Mouse (Mus musculus): ENCODE measurements around the gene Mrpl51. TPM values are rescaled to one million over a fixed set of nuclear protein-coding genes. Genes with fewer than 3 reads are reported as not detected.

The Mrpl51 gene
- polyA plus RNA-seq (2015; fragmentation: Nextera tagmentation; extraction: Ambion mirVana) = 193 and 202 TPM in 2 replicates

DNA sequence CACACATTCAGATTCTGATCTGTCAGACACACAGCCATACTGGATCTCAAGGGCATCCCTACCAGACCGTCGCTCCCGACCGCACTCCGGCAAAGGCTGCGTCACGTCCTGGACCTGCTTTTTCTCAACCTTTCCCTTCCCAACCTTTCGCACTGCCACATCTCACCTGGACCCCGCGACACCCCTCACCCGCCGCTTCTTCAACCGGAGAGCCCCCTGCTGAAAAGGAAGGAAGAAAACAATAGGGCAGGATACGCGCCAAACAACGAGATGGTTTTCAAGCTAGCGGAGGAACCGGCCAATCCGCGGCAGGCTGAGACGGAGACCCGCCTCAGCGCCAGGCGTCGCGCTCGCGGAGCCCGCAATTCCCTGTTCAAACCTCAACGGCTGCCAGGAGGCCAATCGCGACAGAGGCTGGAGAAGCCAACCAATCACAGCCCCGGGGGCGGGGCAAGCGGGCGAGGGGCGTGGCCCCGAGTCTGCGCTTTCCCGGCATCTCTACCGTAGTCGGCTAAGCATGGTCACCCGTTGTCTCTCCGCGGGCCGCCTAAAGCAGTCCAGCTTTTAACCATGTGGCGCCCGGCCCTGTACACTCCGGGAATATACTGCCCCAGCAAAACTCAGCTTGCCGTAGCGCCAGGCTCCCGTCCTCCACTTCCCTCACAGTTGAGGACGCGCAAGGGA lies at the start of gene Mrpl51, which contains the start of gene Ncapd2:
Gene Mrpl51 (plus strand): TSS at position 470 of the 684 bp plus-strand sequence.
Gene Ncapd2 (minus strand): TSS at position 370 of the 684 bp plus-strand sequence.
- peak; percentile 97 for ATAC-seq
- H3K4me1 ChIP-seq = peaks cover 28% of the 10 kb centered on the region
- H3K9me3 ChIP-seq (replicated peaks) = no peaks in the 10 kb centered on the region
- peak within 1 kb of the TSS; percentile 99 for H3K27ac ChIP-seq
- H3K4me2 ChIP-seq = peak within 1 kb of the TSS; percentile 92
- H3K27me3 ChIP-seq = no peaks in the 10 kb centered on the region
- H3K36me3 ChIP-seq (ENCODE audit: poor library complexity, severe bottlenecking) = peaks cover 57% of the 10 kb centered on the region
- peak within 1 kb of the TSS; percentile 71 for H3K4me3 ChIP-seq
- H3K9ac ChIP-seq = peak within 1 kb of the TSS; percentile 84
- under 1% methylated on average over 54 of the region's 54 CpGs for WGBS

DNA sequence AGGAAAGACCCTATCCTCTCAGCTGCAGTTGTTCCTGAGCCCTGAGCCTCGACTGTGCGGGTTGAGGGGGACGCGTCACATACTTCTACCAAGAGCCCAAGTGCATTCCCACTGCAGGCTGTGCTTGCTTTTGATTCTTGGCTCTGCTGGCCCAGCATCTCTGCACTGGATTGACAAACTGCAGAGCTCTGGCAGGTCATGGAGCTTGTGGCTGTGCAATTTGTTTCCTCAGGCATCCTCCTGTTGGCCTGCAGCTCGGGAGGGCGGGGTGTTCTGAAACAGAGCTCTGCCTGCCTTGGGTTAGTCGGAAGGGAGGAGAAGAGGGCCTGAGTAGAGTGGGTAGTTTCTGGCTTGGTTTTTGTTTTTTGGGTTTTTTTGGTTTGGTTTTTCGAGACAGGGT lies 49.2 kb upstream of the Mrpl51 start:
- H3K9me3 ChIP-seq (replicated peaks) = no peaks in the 10 kb centered on the region
- H3K9ac ChIP-seq = no peak overlapping the region
- 93% methylated on average over 8 of the region's 8 CpGs for WGBS
- no peak overlapping the region for H3K4me2 ChIP-seq
- H3K4me1 ChIP-seq = peaks cover 25% of the 10 kb centered on the region
- no peaks in the 10 kb centered on the region for H3K27me3 ChIP-seq
- ATAC-seq = no peak
- no peak overlapping the region for H3K27ac ChIP-seq
- H3K36me3 ChIP-seq (ENCODE audit: poor library complexity, severe bottlenecking) = peaks cover 68% of the 10 kb centered on the region
- H3K4me3 ChIP-seq = no peak overlapping the region

DNA sequence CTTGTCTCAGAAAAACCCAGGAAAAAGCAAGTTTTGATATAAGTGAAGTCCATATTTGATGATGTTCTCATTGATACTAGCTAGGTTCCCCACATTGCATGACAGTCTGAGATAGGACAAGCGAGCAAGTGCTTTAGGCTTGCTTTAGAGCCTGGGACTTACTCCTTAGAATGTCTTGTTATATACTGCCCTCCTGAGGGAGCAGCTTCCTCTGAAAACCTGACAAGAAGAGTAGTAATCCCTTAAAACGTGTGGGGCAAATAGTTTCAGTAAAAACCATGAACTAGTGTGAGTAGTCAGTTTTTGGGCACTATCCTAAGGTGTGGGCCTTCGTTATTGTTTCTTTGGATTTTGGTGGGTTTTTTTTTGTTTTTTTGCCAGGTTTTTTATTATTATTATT lies 48.5 kb upstream of the Mrpl51 start:
- Histone ChIP-seq H3K27ac (no peak overlapping the region), H3K9ac (no peak overlapping the region), H3K4me2 (no peak overlapping the region), H3K27me3 (no peaks in the 10 kb centered on the region), H3K9me3 (replicated peaks) (no peaks in the 10 kb centered on the region), H3K36me3 (ENCODE audit: poor library complexity, severe bottlenecking) (peaks cover 63% of the 10 kb centered on the region), H3K4me3 (no peak overlapping the region), H3K4me1 (peaks cover 32% of the 10 kb centered on the region)
- ATAC-seq = no peak
- 81% methylated on average over 3 of the region's 3 CpGs for WGBS

DNA sequence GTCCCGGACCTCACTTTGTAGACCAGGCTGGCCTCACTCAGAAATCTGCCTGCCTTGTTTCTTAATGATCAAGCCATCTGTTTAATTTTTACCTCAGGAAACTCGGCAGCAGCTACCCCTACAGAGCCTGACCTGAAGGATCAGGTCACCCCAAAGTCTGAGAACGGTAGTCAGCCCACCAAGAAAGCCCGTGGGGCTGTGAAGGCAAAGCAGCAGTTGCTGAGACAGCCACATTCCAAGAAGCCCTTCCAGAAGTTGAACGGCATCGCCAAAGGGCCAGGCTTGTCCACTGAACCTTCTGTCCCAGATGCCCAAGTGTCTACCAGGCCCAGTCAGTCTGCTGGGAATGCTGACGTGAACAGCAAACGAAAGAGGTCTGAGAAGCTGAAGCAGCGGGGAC lies 47.7 kb upstream of the Mrpl51 start:
- no peak for ATAC-seq
- H3K9me3 ChIP-seq (replicated peaks) = no peaks in the 10 kb centered on the region
- H3K4me1 ChIP-seq = peaks cover 40% of the 10 kb centered on the region
- no peaks in the 10 kb centered on the region for H3K27me3 ChIP-seq
- H3K36me3 ChIP-seq (ENCODE audit: poor library complexity, severe bottlenecking) = peaks cover 63% of the 10 kb centered on the region
- no peak overlapping the region for H3K4me2 ChIP-seq
- 86% methylated on average over 9 of the region's 9 CpGs for WGBS
- no peak overlapping the region for H3K9ac ChIP-seq
- H3K4me3 ChIP-seq = no peak overlapping the region
- no peak overlapping the region for H3K27ac ChIP-seq

DNA sequence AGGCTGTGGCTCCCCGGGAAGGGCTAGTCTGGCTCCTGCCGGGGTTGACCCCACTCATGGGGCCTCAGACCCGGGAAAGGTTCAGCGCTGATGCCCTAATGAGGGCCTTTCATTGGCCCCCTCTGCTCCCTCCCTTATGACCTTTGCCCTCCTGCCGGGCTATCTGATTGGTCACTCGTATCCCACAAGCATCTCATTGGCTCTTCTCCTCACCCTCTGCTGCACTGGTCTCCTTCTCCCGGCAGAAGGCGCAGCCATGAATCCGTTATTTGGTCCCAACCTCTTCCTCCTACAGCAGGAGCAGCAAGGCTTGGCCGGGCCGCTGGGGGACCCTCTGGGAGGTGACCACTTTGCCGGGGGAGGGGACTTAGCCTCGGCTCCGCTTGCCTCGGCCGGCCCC lies 46.6 kb upstream of the Mrpl51 start, which contains the start of gene Iffo1:
Gene Iffo1 (plus strand): TSS at position 241 of the 400 bp plus-strand sequence.
- Histone ChIP-seq H3K9me3 (replicated peaks) (no peaks in the 10 kb centered on the region), H3K36me3 (ENCODE audit: poor library complexity, severe bottlenecking) (peaks cover 59% of the 10 kb centered on the region), H3K4me2 (peak within 1 kb of the TSS; percentile 95), H3K9ac (peak within 1 kb of the TSS; percentile 97), H3K4me3 (peak within 1 kb of the TSS; percentile 82), H3K27me3 (no peaks in the 10 kb centered on the region), H3K27ac (peak within 1 kb of the TSS; percentile 88), H3K4me1 (peaks cover 46% of the 10 kb centered on the region)
- WGBS = under 1% methylated on average over 16 of the region's 16 CpGs
- peak; percentile 97 for ATAC-seq

DNA sequence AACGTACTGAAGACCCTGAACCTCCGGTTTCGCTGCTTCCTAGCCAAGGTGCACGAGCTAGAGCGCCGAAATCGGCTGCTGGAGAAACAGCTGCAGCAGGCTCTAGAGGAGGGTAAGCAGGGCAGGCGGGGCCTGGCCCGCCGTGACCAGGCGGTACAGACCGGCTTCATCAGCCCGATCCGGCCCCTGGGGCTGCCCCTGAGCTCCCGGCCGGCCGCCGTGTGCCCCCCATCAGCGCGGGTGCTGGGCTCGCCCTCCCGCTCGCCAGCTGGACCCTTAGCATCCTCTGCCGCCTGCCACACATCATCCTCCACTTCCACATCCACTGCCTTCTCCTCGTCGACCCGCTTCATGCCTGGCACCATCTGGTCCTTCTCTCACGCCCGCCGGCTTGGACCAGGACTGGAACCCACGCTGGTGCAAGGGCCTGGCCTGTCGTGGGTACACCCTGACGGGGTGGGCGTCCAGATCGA lies 46.1 kb upstream of the Mrpl51 start:
- Histone ChIP-seq H3K27ac (peak overlapping the region; percentile 88), H3K36me3 (ENCODE audit: poor library complexity, severe bottlenecking) (peaks cover 54% of the 10 kb centered on the region), H3K9me3 (replicated peaks) (no peaks in the 10 kb centered on the region), H3K4me2 (peak overlapping the region; percentile 95), H3K9ac (peak overlapping the region; percentile 97), H3K4me3 (peak overlapping the region; percentile 82), H3K27me3 (no peaks in the 10 kb centered on the region), H3K4me1 (peaks cover 46% of the 10 kb centered on the region)
- no peak; the same call in 1 of the 2 replicates for ATAC-seq
- WGBS = under 1% methylated on average over 35 of the region's 35 CpGs

DNA sequence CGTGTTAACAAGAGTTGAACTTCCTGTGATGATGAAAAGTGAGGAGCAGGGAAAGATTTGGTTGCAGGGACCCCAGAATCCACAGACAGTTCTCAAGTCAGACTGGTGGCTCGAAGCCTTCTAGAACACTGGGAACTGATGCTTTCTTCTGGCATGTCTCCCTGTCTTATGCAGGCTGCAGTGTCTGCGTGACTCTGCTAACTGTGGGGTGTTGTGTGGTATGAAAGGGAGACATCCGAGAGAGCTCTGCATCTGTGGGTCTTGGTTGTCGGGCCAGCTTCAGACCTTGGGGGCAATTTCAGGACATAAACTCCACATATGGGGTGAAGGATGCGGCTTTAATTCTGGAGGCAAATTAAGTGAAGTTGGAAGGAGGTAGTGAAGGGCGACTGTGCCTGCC lies 45.5 kb upstream of the Mrpl51 start:
- Histone ChIP-seq H3K9ac (peak overlapping the region; percentile 97), H3K4me2 (peak overlapping the region; percentile 95), H3K27ac (no peak overlapping the region), H3K4me1 (peaks cover 46% of the 10 kb centered on the region), H3K4me3 (peak overlapping the region; percentile 82), H3K9me3 (replicated peaks) (no peaks in the 10 kb centered on the region), H3K27me3 (no peaks in the 10 kb centered on the region), H3K36me3 (ENCODE audit: poor library complexity, severe bottlenecking) (peaks cover 54% of the 10 kb centered on the region)
- 57% methylated on average over 7 of the region's 7 CpGs for WGBS
- no peak for ATAC-seq

DNA sequence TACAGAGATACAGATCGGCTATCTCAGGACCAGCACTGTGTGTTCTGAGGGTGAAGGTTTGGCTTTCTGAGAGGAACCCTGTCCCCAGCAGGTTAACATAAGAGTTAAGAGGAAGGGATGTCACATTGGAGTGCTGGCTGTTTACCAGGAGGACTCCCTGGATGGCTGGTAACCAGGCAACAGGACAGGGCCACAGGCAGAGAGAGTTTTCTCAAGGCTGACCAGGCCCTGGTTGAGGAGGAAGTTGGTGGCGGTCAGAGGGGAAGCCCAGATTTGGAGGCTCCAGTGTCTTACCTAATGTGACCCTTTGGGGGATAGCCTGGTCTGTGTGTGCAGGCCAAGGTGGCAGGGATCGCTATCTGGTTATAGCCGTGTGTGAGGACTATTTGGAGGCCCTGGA lies 44.8 kb upstream of the Mrpl51 start:
- H3K27ac ChIP-seq = no peak overlapping the region
- H3K4me2 ChIP-seq = peak overlapping the region; percentile 95
- H3K9me3 ChIP-seq (replicated peaks) = no peaks in the 10 kb centered on the region
- H3K9ac ChIP-seq = peak overlapping the region; percentile 47
- H3K36me3 ChIP-seq (ENCODE audit: poor library complexity, severe bottlenecking) = peaks cover 54% of the 10 kb centered on the region
- 0 out of 2 replicates have a peak overlapping the region, but pooled peaks have one; percentile 82 for H3K4me3 ChIP-seq
- WGBS = 80% methylated on average over 4 of the region's 4 CpGs
- peaks cover 46% of the 10 kb centered on the region for H3K4me1 ChIP-seq
- H3K27me3 ChIP-seq = no peaks in the 10 kb centered on the region
- no peak for ATAC-seq

DNA sequence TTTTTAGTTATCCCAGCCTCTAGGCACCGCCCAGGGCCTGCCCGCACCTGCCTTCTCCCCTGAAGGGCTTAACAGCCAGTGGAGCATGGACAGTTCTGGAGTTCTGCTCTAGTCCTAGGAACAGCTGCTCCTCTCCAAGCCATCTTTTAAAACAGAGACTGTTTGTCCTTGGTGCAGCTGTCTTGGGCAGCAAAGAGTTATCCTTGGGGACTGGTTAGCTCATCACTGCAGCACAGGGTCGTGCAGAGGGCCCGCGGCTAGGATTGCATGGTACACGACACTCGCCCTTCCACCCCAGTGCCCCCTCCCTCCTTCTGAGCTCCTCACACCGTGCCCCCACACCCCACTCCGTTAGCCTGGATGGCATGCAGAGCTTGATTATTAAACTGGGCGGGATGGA lies 44.3 kb upstream of the Mrpl51 start:
- whole genome bisulfite sequencing = 80% methylated on average over 10 of the region's 10 CpGs
- Histone ChIP-seq H3K4me3 (no peak overlapping the region; the same call in 1 of the 2 replicates), H3K9me3 (replicated peaks) (no peaks in the 10 kb centered on the region), H3K9ac (peak overlapping the region; percentile 47), H3K36me3 (ENCODE audit: poor library complexity, severe bottlenecking) (peaks cover 53% of the 10 kb centered on the region), H3K4me1 (peaks cover 46% of the 10 kb centered on the region), H3K27ac (no peak overlapping the region), H3K4me2 (peak overlapping the region; percentile 95; the same call in 1 of the 2 replicates), H3K27me3 (no peaks in the 10 kb centered on the region)
- no peak for ATAC-seq

DNA sequence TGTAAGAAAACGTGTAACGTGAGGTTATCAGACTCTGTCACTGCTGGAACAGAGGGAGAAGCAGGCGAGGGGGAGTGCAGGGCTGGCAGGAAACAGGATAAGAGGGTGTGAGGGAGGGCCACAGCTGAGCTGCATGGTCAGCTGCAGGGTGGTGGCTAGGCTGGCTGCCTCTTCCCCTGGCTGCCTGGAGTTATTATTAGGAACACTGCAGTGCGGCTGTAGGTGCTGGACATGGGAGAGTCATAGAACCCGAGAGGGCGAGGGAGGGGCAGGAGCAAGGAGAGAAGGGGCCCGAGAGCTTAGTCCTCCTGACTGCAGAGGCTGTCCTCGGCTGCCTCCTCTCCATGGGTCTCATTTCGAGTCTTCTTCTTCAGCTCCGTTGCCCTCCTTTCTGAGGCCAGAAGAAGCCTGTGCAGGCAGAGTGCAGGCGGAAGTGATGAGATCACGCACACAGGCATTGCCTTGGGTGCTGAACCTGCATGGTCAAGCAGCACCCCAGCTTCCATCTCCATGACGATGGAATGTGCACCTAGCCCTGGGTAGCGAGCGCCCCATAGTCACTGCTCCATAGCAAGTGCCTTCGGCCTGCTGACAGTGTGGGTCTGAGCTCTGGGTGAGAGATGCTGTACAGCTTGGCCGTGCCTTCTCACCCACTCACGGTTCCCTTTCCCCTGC lies 43.2 kb upstream of the Mrpl51 start:
- no peaks in the 10 kb centered on the region for H3K27me3 ChIP-seq
- 0 out of 2 replicates have a peak overlapping the region, but pooled peaks have one; percentile 1 for H3K4me2 ChIP-seq
- H3K9me3 ChIP-seq (replicated peaks) = no peaks in the 10 kb centered on the region
- no peak overlapping the region for H3K27ac ChIP-seq
- no peak for ATAC-seq
- H3K9ac ChIP-seq = peak overlapping the region; percentile 30; the same call in 1 of the 2 replicates
- WGBS = 78% methylated on average over 18 of the region's 18 CpGs
- H3K4me1 ChIP-seq = peaks cover 46% of the 10 kb centered on the region
- peaks cover 54% of the 10 kb centered on the region for H3K36me3 ChIP-seq (ENCODE audit: poor library complexity, severe bottlenecking)
- peak overlapping the region; percentile 6; the same call in 1 of the 2 replicates for H3K4me3 ChIP-seq

DNA sequence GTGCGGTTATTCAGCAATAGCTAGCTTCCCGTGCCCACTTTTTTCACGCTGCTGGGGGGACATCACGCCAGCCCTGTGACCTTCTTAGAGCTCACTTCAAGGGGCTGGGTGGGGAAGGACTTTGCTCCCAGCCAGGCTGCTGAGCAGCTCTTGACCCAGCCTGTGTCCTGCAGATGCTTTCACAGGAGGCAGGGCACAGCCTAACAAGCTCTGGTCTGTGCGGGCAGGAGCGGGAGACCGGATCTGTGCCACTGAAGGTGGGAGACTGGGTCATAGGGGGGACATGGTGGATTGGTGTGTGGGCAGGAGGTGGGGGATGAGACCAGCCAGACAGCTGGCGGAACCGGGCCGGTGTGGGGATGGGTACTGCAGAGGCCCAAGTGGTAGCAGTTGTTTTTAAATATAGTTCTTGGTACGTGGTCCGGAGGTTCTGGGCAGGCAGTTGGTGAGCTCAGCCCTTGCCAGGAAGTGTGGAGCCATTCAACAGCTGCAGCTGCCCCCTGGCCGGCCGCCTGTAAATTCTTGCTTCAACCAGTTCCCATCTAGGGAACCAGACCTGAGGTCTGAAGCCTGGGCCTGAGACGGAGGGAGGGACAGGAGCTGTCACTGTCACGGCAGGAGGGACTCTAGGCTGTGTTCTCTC lies 42.6 kb upstream of the Mrpl51 start:
- Histone ChIP-seq H3K27me3 (no peaks in the 10 kb centered on the region), H3K4me2 (0 out of 2 replicates have a peak overlapping the region, but pooled peaks have one; percentile 1), H3K4me1 (peaks cover 46% of the 10 kb centered on the region), H3K4me3 (no peak overlapping the region), H3K9ac (no peak overlapping the region), H3K9me3 (replicated peaks) (no peaks in the 10 kb centered on the region), H3K36me3 (ENCODE audit: poor library complexity, severe bottlenecking) (peaks cover 56% of the 10 kb centered on the region), H3K27ac (no peak overlapping the region)
- no peak for ATAC-seq
- 88% methylated on average over 16 of the region's 16 CpGs for WGBS

DNA sequence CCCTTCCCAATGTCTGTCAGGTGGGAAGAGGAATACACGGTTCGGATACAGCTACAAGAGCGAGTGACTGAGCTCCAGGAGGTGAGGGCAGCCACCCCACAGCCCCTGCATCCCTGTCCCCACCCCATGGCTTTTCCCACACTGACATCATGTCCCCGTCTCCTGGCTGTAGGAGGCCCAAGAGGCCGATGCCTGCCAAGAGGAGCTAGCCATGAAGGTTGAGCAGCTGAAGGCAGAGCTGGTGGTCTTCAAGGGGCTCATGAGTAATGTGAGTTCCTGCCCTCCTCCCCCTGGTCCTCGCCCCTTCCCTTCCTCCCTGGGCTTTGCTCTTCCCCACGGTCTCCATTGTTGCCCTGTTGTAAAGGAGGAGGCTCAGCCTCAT lies 42.0 kb upstream of the Mrpl51 start:
- Histone ChIP-seq H3K9ac (no peak overlapping the region), H3K36me3 (ENCODE audit: poor library complexity, severe bottlenecking) (peaks cover 53% of the 10 kb centered on the region), H3K4me2 (no peak overlapping the region), H3K27me3 (no peaks in the 10 kb centered on the region), H3K9me3 (replicated peaks) (no peaks in the 10 kb centered on the region), H3K4me3 (no peak overlapping the region), H3K4me1 (peaks cover 43% of the 10 kb centered on the region), H3K27ac (no peak overlapping the region)
- ATAC-seq = no peak
- WGBS = 73% methylated on average over 7 of the region's 7 CpGs

Measured in forebrain, embryonic 13.5 days (tissue).